Mouse (Mus musculus): ENCODE results near the gene Sgk1.

The Sgk1 gene

DNA sequence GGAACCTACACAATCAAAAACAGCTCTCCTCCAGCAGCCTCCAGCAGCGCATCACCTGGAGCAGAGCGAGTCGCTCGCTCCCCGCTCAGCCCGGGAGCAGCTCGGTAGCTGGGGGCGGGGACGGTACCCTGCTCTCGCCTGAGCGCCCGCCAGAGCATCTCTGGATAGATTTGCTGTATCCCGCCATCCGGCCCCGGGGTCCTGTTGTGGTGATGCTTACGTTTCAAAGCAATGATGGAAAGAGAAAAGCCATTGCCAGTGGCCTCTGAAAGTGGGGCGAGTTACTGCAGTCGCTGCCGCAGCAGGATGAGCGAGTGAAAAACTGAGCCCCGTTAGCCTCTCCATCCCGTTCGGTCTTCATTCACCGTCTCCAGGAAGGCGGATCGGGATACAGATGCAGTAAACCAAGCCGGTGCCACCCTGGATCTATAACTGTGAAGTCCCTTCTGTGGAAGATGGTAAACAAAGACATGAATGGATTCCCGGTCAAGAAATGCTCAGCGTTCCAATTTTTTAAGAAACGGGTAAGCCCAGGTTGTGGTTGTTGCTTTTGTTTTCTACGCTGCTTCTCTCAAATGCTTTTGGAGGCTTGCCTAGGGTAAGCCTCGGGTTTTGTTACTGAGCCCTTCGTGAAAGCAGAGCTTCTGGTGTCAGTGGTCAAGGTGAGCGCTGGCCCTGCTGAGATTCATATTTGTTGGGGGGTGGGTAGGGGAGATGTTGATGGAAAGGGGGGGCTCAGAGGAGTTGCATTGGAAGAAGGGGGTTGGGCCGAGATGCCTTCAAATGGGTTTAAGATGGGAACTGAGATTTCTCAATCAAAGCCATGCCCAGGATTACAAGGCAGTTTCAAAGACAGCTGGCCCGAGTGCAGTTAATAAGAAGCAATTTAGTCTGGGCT, at the start of gene Sgk1:
Sgk1 (plus strand) TSS at position 1 of the 898 bp plus-strand sequence.
- in situ Hi-C loops (cut with MboI; ENCODE audit: unreplicated experiment in 2 of 2), result no loop called here

DNA sequence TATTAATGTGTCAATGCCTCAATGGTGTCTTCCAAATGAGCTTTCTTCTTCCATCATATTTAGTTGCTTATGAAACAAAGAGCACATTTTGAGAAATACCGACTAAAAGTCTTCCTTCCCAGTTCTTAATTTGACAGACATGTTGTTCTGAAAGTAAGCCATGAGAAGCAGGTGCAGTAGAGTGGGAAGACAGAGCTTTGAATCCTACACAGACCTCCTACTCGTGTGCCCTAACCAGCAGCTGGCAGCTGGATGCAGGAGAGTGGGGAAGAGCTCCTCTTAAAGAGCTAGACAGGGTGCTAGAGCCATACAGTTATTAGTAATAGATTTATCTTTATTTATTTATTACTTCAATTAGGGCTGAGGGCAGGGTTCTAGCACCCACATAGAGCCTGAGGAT, 49.7 kb upstream of the Sgk1 start:
- in situ Hi-C loops (cut with MboI; ENCODE audit: unreplicated experiment in 2 of 2), result no loop called here

DNA sequence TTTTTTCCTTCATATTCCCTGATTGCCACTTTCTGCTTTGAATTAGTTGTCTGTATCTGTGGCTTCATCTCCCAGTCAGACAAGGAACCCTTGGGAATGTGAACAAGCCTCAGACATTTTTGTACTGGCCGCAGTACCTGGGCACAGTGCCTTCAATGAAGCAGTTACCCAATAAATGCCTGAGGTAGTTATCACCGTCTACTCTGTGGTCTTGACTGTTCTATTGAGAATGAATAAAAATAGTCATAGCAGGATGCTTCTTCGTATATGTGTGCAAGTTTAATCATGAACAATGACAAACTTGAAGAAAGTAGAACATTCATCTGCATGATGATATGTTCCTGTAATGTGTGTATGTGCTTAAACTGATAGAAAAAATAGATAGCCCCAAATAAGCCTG, 48.2 kb upstream of the Sgk1 start:
- in situ Hi-C loops (cut with MboI; ENCODE audit: unreplicated experiment in 2 of 2), result no loop called here

DNA sequence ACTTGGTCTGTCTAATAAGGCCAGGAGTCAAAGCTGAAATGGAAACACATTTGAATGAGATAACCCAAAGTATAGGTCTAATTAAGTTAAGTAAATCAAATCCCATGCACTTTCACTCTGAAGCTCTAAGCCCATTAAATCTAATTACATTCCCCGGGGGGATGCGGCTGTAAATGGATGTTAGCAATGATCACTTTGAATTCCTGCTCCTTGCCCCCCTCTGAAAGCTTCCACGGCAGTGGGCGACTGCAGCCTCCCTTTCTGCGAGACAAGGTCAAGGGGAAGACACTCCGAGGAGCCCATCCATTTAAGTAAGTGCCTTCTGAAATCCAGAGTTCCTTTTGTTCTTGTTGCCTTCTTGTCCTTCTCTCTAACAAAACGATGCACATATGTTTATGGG, 46.9 kb upstream of the Sgk1 start:
- in situ Hi-C loops (cut with MboI; ENCODE audit: unreplicated experiment in 2 of 2), result no loop called here

DNA sequence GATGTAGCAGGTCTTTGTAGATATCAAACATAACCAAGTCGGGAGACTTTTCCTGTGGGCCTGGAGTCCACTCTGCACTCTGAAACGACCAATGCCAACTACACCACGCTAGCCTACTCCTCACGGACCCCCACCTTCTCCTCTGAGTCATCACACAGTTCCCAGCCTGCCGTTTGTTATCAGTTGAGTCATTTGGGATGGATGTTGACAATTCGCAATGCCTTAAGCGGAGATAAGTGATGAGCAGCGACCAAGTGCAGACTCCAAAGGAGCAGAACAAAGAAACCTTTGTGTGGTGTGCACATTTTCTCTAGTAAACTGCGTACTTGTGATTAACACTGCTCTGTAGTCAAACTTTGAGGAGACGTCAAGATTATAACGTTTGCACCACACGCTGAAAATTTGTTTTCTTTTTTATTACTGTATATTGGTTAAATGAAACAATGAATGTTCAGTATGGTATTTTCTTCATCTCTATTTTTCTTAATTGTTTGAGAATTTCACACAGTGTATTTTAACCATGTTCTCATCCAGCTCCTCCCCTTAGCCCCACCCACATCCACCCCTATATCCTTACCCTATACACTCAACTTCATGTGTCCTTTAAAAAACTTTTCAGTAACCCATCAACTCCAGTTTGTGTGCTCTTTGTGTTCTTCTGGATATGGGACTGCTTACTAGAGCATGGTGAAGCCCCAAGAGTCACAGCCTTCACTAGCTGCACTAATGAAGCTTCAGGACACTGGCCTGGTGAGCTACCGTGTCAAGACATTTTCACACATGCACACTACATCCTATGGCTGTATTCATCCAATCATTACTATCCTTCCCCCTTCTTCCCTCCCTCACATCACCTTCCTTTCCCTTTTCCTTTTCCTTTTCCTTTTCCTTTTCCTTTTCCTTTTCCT, 42.5 kb upstream of the Sgk1 start:
- in situ Hi-C loops (cut with MboI; ENCODE audit: unreplicated experiment in 2 of 2), result no loop called here

DNA sequence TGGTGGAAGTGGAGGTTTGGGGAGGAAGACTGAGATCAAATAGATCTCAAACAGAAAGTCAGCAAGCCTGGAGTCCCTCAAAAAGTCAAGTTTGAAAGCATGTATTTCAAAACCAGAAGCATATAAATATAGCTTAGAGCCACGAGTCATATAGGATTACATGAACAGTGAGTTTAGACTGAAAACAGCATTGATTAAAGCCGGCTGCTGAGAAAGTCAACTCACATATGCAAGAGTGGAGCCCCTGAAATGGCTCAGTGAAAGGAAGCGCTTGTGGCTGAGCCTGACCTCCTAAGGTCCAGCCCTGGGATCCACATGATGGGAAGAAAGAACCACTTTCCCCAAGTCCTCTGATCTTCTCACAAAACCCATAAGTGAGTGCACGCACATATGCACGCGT, 38.7 kb upstream of the Sgk1 start:
- in situ Hi-C loops (cut with MboI; ENCODE audit: unreplicated experiment in 2 of 2), result no loop called here

DNA sequence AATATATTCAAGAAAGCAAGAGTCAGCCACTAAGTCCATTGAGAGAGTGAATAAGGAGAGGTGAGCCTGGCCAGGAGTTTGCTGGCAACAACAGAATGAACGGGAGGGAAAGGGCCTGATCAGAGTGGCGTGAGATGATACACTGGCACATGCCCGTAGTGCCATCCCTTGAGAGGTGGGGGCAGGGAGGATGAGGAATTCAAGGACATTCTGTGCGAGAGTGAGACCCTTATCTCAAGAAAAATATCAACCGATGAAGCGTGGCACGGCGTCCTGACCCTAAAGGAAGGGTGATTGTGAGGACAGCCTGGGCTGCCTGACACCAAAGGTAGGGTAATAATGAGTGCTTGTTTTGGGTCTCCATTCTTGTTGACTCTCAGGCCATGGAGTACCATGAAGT, 38.1 kb upstream of the Sgk1 start:
- in situ Hi-C loops (cut with MboI; ENCODE audit: unreplicated experiment in 2 of 2), result no loop called here

DNA sequence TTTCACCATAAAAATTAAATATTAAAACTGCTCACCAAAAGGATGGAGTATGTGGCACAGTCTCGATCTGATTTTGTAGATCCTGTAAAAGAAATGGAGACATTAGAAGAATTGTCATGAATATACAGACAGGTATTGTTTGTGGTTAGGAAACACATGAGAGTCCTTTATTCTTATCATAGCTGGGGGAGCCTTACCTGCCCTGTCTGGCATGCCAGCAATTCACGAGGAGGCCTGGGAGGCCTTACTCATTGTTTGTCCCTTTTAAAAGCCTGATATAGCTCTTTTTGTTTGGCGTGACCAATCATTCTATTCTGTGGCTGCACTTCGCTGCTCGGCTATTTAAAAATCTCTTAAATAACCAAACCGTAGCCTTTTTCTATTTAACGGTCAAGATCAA, 37.6 kb upstream of the Sgk1 start:
- in situ Hi-C loops (cut with MboI; ENCODE audit: unreplicated experiment in 2 of 2), result no loop called here

DNA sequence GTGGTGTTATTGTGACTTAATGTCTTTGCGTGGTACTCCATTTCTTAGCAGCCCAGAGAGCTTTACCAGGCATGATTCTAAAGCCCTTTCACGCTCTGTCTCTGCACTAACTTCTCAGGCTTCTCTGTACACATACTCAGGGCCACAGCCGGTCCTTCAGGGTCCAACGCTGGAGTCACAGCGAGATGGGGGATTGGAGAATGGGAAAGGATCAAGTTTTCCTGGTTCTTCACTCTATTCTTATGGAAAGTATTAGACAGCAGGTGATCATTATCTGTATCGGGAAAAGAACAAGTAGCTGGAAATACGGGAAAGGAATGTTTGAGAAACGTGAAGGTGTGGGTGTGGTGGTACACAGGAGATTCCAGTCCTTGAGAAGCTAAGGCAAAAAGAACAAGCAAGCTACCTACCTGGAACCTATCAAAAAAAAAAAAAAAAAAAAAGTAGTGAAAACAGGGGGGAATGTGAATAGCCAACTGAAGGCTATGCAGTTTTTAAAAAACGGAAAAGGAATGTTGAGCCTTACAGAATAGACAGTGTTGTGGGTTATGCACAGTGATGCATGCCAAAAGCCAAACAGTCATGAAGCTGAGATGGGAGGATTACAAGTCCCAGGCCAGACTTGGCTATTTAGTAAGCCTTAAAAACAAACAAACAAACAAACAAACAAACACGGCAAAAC, 36.2 kb upstream of the Sgk1 start:
- in situ Hi-C loops (cut with MboI; ENCODE audit: unreplicated experiment in 2 of 2), result no loop called here

DNA sequence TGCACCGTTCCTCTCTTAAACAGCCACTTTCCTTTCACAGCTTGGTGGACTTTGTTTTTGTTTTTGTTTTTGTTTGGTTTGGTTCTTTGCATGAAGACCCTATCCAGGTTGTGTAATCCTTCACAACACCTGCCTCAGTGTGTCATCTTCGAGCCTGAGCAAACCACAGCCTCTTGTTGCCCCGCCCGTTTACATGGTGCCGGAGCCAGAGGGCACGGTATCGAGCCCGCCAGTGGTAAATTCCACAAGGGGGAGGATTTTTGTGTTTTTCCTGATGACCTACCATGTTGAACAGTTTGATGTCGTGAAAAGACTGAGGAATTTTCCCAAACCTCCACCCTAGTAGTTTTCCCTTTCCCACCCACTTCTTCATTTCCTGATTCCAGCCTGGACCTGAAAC, 35.6 kb upstream of the Sgk1 start:
- in situ Hi-C loops (cut with MboI; ENCODE audit: unreplicated experiment in 2 of 2), result no loop called here

DNA sequence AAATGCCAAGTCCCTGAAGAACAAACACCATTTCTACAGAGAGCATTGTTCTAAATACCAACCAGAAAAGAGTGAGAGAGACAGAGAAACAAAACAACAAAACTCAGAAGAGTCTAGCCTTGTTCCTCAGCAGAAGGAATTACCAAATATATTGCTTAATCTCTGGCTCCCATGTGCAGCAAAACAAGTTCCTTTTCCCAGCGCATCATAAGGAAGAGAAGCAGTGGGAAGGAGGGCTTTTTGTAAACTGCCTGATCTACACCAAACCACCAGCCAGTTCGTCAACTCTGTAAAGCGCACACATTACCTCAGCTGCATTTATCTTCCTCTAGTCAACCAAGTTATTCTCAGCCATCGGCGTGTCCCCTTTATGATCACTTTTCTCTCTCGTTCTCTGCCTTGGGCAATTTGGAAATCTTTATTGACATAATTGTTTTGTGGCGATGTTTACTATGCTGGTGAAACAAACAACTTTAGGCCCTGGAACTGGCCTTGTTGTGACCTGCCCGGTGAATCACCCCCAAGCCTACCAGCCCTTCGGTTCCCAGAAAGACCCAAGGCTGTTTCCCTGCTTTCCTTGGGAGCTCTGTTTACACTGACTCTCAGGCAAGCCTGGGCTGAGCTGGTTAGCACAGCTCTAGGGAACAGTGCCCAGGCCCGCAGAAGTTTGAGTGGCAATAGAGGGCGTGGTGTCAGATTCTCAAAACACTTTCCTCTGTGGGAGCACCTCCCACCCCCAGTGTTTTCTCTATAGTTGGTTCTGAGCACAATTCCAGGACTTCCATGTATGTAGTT, 34.8 kb upstream of the Sgk1 start:
- in situ Hi-C loops (cut with MboI; ENCODE audit: unreplicated experiment in 2 of 2), result no loop called here

DNA sequence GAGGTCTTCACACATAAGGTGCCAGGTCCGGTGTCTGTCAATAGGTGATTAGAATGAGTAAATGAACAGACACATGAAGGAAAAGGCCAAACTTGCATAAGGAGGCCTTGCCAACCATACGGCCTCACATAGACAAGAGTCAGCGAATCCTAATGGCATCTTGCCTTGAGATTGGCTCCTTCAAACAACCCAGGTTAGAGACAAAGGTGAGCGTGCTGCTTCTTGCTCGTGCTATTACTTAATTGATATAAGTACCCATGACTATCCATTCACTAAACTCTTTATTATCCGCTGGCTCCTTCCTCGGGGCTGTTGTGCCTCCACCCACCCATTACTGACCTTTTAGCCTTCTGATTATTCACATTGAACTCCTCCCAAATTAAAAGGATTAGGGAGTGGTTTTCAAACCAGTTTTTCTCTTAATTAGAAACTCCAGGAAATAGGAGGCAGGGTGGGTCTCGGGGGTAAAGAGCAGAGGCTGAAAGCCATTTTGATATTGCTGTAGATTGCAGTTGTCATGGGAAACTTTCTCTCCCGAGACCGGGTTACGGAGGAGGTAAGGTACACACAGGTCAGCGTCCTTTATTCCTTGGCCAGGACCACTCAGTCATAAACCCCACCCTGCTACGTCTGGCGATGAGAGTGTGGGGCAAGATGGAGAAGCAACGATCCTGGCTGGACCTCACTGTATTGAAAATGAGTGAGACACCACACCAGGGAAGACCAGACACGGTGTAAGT, 33.9 kb upstream of the Sgk1 start:
- in situ Hi-C loops (cut with MboI; ENCODE audit: unreplicated experiment in 2 of 2), result no loop called here

DNA sequence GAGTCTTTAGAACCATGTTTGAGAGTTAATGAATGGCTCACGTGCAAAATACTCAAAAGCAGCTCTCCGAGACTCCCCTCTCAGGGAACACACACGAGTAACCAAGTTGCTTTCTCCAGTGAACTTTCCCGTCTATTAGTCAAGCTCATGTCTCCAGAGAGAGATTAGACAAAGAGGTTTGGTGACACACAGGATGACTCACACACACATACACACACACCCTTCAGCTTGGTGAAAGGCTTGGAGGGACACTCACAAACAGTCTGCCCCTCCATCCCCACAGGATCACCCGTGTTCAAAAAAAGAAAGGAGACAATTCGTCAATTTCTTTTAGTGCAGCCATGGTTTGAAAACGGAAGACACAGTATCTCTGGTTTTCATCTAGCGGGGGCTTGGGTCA, 32.7 kb upstream of the Sgk1 start:
- in situ Hi-C loops (cut with MboI; ENCODE audit: unreplicated experiment in 2 of 2), result no loop called here

DNA sequence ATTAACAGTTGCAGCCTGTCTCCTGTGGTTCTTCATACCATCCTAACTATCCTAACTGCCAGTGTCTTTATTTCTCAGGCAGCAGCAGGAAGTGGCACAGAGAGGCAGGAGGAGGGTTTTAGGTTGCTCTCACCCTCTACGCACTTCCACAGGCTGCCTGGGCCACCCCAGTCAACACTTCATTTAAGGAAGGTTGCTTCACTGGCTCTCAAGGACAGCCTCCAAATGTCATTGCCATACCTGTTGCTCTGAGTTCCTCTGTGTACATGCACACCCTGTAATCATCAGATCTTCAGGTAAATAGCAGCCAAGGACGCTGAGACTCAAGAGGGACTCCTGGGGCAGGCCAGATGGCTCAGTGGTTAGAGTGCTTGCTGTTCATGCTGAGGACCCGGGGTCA, 31.7 kb upstream of the Sgk1 start:
- in situ Hi-C loops (cut with MboI; ENCODE audit: unreplicated experiment in 2 of 2), result no loop called here

DNA sequence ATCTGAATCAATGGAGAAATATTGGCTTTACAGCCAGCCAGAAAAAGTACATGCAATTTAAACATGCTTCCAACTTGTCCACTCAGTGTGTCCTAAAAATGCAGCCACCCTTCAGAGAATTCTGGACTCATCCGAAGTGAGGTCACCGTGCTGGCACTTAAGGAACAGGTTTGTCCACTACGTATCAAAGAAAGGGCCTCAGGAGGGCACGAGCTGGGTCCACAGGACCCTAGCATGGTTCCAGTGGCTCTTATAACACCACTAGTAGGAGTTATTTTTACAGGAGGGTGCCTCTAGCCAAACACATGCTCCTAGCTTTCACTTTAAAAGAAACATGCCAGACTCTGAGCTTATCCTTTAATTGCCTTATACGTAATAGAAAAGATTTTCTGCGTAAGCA, 28.9 kb upstream of the Sgk1 start:
- in situ Hi-C loops (cut with MboI; ENCODE audit: unreplicated experiment in 2 of 2), result no loop called here

DNA sequence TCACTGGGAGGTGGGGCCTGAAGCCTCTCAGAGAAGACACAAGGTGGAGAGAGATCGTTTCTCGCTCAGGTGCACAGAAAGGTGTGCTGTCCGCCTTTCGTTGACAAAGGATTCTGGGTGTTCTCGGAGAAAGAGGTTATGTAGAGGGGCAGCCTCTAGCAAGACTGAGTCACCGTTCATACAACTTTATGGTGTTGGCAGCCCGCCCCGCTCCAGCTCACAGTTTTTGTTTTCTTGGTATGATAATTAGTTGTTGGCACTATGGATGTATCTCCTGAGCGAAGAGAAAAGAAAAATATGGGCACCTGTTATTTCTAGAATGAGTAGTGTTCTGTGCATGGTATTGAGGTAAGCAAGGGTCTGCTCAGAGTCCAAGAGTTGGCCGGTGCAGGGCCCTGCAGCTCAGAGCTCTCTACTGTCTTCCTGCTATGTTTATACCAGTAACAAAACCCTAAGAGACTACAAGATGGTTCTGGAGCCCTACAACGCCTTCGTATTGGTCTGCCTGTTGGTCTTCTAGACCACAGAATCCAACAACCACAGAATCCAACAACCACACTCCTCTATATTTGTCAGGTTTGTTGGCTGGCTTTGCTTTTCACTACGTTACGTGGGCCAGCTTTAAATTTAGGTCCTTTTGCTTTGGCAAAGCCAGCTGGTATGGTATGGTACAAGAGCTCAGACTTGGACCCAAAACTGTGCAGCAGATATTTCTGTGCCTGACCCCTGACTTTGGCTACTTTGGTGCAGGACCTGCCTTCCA, 28.2 kb upstream of the Sgk1 start:
- in situ Hi-C loops (cut with MboI; ENCODE audit: unreplicated experiment in 2 of 2), result no loop called here

DNA sequence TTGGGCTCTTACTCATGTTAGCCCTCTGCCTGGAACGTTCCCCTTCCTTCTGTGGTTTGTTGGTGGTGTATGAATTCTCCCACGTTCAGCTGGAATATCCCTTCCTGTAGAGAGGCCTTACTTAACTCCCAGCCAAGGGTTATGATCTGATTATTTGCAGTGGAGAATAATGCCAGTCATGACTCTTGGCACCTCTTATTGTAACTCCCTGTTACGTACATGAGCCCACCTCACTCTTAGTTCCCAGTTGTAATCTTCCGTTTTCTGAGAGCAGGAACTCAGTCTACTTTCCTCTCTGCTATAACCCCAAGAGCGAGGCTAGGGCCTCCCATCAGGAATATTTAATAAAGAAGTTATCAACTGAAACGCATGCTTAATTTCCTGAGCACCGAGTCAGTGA, 26.6 kb upstream of the Sgk1 start:
- in situ Hi-C loops (cut with MboI; ENCODE audit: unreplicated experiment in 2 of 2), result no loop called here

DNA sequence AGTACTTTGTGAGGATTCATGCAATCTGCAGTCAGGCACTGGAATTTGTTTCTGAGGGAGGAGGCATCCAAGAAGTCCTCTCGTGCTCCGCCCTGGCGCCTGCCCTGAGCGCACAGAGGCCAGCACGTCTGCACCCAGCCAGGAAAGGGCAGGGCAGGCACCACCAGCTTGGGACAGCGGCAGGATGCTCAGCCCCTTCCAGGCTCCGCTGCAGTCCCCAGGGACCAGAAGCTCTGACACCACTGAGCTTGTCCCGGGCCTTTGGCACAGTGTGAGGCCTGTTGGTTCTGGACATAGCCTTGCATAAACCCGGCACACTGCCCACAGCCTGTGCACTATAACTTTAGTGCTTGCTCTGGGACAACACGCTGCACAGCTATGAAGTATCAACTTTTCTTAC, 24.3 kb upstream of the Sgk1 start:
- in situ Hi-C loops (cut with MboI; ENCODE audit: unreplicated experiment in 2 of 2), result no loop called here

DNA sequence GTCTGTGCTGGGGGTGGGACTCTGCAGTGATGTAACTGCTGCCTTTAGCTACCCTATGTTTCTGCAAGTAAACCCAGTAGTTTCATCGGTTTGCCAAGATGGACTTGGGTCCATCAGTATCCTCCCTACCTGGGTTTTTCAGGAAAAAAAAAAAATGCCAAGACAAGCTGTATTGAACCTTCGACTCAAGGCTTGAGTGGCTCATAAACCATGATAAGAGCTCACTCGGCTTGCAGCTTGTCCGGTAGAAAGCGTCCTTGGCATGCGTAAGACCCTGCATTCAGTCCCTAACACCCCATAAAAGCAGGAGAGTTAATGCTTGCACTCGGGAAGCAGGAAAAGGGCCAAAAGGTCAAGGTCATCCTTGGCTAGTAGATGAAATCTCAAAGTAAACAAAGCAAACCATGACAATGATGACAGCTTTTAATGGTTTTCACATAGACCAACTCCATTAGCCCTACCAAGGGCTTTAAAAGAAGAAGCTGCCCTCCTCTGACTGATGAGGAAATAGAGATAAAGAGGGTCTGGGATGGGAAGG, 23.5 kb upstream of the Sgk1 start:
- in situ Hi-C loops (cut with MboI; ENCODE audit: unreplicated experiment in 2 of 2), result no loop called here
